Mouse (Mus musculus) urinary bladder, postnatal 36 days (tissue): ENCODE results near the gene Gm37240.

Experiments used
- DNase-seq, 2 experiments: peaks; one replicate each; pipeline ENCODE4 v3.0.0; 2022; ENCODE audit warnings: low spot score in 2 of 2, mixed read lengths in 1 of 2

The Gm37240 gene

GRCm38 (mm10) chr3:85341103-85341860 lies 546.0 kb downstream of the Gm37240 start:
- no peak for DNase-seq

DNA sequence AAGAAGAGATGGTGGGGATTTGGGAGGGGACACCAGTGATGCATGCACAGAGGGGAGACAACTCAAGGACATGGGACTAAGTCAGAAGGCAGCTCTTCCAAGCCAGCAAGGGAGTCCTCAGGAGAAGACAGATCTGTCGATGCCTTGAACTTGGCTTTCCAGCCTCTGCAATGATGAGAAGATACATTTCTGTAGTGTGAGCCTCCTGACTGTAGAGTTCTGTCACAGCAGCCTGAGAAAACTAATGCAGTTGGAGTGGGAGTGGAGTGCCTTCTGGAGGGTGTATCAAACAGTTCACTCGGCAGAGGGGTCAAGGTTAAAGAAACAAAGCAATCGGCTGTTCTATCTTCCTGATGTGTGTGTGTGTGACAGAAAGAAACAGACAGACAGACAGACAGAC lies 546.8 kb downstream of the Gm37240 start:
- DNase-seq: no peak

- DNase-seq: no peak
These were observed 547.4 kb downstream of the Gm37240 start for GRCm38 (mm10) chr3:85339926-85340325.

GRCm38 (mm10) chr3:85339269-85339820 lies 548.0 kb downstream of the Gm37240 start:
- DNase-seq: no peak

DNA sequence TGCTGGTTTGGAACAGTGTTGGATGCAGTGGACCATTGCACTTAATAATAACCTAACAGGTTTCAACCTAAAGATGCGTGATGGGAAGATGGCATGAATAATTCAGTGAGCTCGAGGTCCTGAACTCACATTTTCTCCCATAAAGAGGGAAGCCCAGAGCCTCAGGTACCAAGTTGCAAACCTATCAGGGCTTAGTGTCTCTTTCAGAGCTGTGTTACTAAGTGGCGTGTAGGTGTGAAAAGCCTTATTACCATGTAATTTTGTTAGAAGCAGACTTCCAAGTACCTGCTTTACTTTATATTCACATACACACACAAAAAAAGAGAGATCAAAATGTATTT lies 548.6 kb downstream of the Gm37240 start:
- DNase-seq: no peak

- DNase-seq: no peak
These were observed 549.2 kb downstream of the Gm37240 start for GRCm38 (mm10) chr3:85337881-85338754.

DNA sequence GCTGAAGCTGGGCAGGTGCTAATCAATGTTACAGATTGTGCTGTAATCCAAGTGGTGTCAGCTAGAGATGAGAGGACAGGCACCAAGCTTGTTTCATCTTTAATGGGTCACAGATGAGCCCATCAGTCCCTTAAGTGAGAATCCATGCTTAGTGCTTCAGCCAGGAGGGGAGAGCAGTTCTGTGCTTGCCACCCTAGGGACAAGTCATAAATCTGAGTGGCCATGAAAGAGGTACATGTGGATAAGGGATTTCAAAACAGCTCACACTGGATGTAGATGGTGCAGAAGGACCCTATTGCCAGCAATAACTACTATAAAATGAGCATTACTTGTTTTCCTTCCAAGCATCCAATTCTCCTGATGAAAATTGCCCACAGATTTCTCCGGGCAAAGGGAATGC lies 551.8 kb downstream of the Gm37240 start:
- no peak for DNase-seq

GRCm38 (mm10) chr3:85332276-85332675 lies 555.0 kb downstream of the Gm37240 start:
- DNase-seq: no peak

GRCm38 (mm10) chr3:85318256-85318655 lies 569.1 kb downstream of the Gm37240 start:
- DNase-seq: no peak

DNA sequence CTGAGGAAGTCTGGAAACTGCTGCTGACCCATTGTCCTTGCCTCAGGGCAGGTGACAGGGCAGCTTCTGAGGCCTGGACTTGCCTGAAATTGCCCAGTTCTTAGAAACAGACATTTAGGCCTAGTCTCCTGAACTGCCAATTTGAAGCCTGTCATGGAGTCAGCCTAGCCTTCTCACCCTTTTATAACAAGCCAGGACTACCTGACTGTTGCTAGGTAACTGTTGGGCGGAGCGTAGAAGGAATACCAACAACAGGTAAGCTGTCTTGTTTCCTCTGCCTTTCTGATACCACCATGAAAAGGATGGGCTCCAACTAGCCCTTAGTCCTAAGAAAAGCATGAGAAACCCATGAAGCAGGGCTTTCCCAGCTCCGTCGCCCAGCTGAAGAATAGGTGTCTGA lies 570.0 kb downstream of the Gm37240 start:
- no peak for DNase-seq

DNA sequence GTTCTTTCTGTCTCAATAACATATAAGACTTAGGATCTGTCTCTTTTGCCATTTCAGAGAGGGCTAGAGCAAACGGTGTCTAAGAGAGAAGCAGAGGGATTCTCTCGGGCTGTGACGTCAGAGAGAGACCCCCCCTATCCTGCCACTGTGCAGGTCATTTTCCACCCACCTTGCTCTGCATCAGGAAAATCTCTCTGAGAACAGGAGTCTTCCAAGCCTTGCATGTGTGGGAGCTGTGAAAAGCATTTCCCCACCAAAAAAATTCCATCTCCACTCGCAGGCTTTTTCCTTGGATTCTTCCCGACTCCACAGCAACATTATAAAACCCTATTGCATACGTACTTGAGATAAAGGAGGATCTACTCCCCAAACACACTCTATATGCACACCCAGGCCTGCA lies 572.4 kb downstream of the Gm37240 start:
- no peak for DNase-seq

- DNase-seq: no peak
These were observed 573.6 kb downstream of the Gm37240 start for GRCm38 (mm10) chr3:85313646-85314255.

DNA sequence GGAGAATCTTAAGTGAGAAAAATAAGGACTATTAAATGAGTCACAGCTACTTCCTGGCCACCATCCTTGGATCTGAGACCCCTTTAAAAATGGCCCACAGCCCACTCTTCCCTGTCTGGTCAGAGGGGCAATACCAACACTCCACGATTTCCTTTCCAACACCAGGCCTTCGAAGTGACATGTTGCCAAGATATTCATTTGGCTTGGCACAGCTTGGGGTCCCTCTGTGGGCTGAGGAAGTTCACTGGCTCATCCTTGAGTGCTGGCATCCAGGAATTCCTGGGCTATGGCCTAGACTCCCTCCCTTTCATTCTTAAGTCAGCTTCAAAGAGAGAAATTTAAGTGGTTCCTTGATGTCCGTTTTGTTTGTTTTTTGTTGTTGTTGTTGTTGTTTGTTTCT lies 576.1 kb downstream of the Gm37240 start:
- no peak for DNase-seq

GRCm38 (mm10) chr3:85310401-85310989 lies 576.8 kb downstream of the Gm37240 start:
- no peak for DNase-seq

- no peak for DNase-seq
These were observed 578.1 kb downstream of the Gm37240 start for GRCm38 (mm10) chr3:85309168-85309567.

- no peak for DNase-seq
These were observed 578.6 kb downstream of the Gm37240 start for GRCm38 (mm10) chr3:85308706-85309105.

- no peak for DNase-seq
These were observed 585.5 kb downstream of the Gm37240 start for GRCm38 (mm10) chr3:85301851-85302250.

DNA sequence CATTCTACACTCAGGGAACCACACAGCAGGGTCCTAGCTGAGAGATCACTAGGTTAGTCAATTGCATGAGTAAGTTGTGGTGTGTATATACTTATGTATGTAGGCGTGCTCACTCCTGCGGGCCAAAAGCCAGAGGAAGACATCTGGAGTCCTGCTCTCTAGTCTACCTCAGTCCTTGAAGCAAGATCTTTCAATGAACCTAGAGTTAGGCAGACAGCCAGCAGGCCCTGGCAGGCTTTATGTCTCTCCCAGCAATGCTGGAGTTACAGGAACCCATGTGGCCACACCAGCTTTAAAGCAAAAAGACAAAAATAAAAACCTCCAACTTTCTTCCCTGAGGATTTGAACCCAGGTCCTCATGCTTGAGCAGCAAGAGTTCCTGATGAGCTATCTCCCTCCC lies 586.0 kb downstream of the Gm37240 start:
- DNase-seq: no peak

GRCm38 (mm10) chr3:85299649-85300550 lies 587.4 kb downstream of the Gm37240 start:
- DNase-seq: no peak

DNA sequence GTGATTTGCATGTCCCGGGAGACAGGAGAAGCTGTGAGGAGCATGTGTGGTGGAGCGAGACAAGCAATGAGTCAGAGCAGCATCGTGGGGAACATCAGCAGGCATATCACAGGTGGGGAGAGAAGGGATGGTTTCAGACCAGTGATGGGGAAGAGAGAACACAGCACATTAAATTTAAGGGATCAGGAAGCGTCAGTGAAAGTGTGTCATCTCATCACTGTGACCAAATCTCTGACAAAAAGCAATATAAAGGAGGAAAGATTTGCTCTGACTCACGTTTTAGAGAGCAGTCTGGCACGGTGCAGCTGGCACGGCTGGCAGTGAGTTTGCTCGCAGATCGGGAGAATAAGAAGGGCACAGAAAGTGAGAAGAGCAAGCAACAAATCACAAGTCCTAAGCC lies 592.1 kb downstream of the Gm37240 start:
- no peak for DNase-seq

DNA sequence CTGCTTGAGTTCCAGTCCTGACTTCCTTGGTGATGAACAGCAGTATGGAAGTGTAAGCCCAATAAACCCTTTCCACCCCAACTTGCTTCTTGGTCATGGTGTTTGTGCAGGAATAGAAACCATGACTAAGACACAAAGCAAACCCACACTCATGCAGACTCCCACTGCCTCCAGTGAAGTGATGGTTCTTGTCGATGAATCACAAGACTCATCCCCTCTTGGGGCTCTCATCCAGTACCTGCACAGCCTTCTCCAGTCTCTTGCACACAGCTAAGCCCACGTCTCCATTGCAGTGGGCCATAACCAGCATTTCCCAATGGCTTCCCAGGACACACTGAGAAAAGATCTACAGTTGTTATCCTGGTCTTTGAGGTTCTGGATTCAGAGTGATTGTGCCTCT lies 599.7 kb downstream of the Gm37240 start:
- no peak for DNase-seq
